24 mouse cellular contexts compared by ENCODE assay signal in genomic region chr17:42863186-42863585, GRCm38 (mm10). TPM values are rescaled to one million over a fixed set of nuclear protein-coding genes. Genes with fewer than 3 reads are reported as not detected.
DNase-seq lines count a peak whose midpoint lies in the region; ATAC-seq lines count a peak whose summit lies in the region.
"Had no signal": no experiment of that assay in that cellular context is flagged by ENCODE, and none has a peak within 500 bp of the region (broad histone marks: within the 10 kb centered on the region; RNA-seq: fewer than 3 reads in every experiment).

No protein-coding gene starts in this region.

- WGBS in embryonic facial prominence, embryonic 14.5 days: 90% methylated on average over 3 of the region's 3 CpGs
- 84% methylated on average over 3 of the region's 3 CpGs for WGBS in embryonic facial prominence, embryonic 10.5 days
- 82% methylated on average over 3 of the region's 3 CpGs for WGBS in heart, embryonic 15.5 days

- no peak for DNase-seq in embryonic facial prominence, embryonic 14.5 days (ENCODE audit: low spot score)
- no peak for DNase-seq in embryonic facial prominence, embryonic 10.5 days (ENCODE audit: low spot score)
- no peak for DNase-seq in heart, adult 9 months (ENCODE audit: low spot score in 2 of 2)
- peak; percentile 39 for DNase-seq in testis, postnatal 14 days (ENCODE audit: low spot score)
- no peak for DNase-seq in testis, postnatal 10 days (ENCODE audit: low spot score)
- DNase-seq: adrenal gland, adult 8-10 months; adrenal gland, postnatal 14 days; adrenal gland, postnatal 36 days; B cell, adult 2 months; cerebellum, adult 11-12 months; cerebellum, adult 2 months; cerebellum, adult 9-10 months; cerebellum, postnatal 10 days; cerebellum, postnatal 25 days; forebrain, postnatal 0 days had no signal

- H3K36me3 ChIP-seq in embryonic facial prominence, embryonic 14.5 days (ENCODE audit: control insufficient read depth, insufficient read depth, low read length): no peaks in the 10 kb centered on the region
- H3K36me3 ChIP-seq in embryonic facial prominence, embryonic 10.5 days (replicated peaks): 0 out of 2 replicates have a peak, but pooled peaks cover 3% of the 10 kb centered on the region
- H3K36me3 ChIP-seq in heart, embryonic 15.5 days: no peaks in the 10 kb centered on the region
- H3K36me3 ChIP-seq: forebrain, embryonic 15.5 days; G1E had no signal

- H3K4me3 ChIP-seq in embryonic facial prominence, embryonic 14.5 days (ENCODE audit: low read depth, low read length): no peak overlapping the region
- no peak overlapping the region for H3K4me3 ChIP-seq in embryonic facial prominence, embryonic 10.5 days
- no peak overlapping the region for H3K4me3 ChIP-seq in heart, embryonic 15.5 days
- H3K4me3 ChIP-seq: embryonic facial prominence, embryonic 13.5 days; forebrain, embryonic 13.5 days; forebrain, embryonic 15.5 days had no signal

- no peaks in the 10 kb centered on the region for H3K4me1 ChIP-seq in embryonic facial prominence, embryonic 14.5 days (ENCODE audit: control insufficient read depth, insufficient read depth, low read length)
- no peaks in the 10 kb centered on the region for H3K4me1 ChIP-seq in embryonic facial prominence, embryonic 10.5 days
- no peaks in the 10 kb centered on the region for H3K4me1 ChIP-seq in heart, embryonic 15.5 days (replicated peaks)
- H3K4me1 ChIP-seq: embryonic facial prominence, embryonic 13.5 days; forebrain, embryonic 13.5 days; forebrain, embryonic 15.5 days had no signal

- H3K9me3 ChIP-seq in embryonic facial prominence, embryonic 14.5 days (ENCODE audit: control insufficient read depth, low read length): 0 out of 2 replicates have a peak, but pooled peaks cover 3% of the 10 kb centered on the region
- no peaks in the 10 kb centered on the region for H3K9me3 ChIP-seq in embryonic facial prominence, embryonic 10.5 days
- H3K9me3 ChIP-seq in heart, embryonic 15.5 days (replicated peaks): no peaks in the 10 kb centered on the region
- H3K9me3 ChIP-seq: embryonic facial prominence, embryonic 13.5 days; forebrain, embryonic 13.5 days; forebrain, embryonic 15.5 days; G1E had no signal

- H3K27ac ChIP-seq in embryonic facial prominence, embryonic 14.5 days (replicated peaks; ENCODE audit: low read depth, low read length): no peak overlapping the region
- H3K27ac ChIP-seq in embryonic facial prominence, embryonic 10.5 days (replicated peaks): no peak overlapping the region
- H3K27ac ChIP-seq in heart, embryonic 15.5 days: peak overlapping the region; percentile 12; the same call in 1 of the 2 replicates
- H3K27ac ChIP-seq: embryonic facial prominence, embryonic 13.5 days; forebrain, embryonic 13.5 days; forebrain, embryonic 15.5 days had no signal

- H3K27me3 ChIP-seq in embryonic facial prominence, embryonic 14.5 days (replicated peaks; ENCODE audit: control insufficient read depth, insufficient read depth, low read length): no peaks in the 10 kb centered on the region
- no peaks in the 10 kb centered on the region for H3K27me3 ChIP-seq in embryonic facial prominence, embryonic 10.5 days (replicated peaks; ENCODE audit: low read depth, poor library complexity, severe bottlenecking)
- H3K27me3 ChIP-seq in heart, embryonic 15.5 days: no peaks in the 10 kb centered on the region
- H3K27me3 ChIP-seq: CH12.LX; embryonic facial prominence, embryonic 13.5 days; forebrain, embryonic 13.5 days; forebrain, embryonic 15.5 days; Patski had no signal

- no peak overlapping the region for H3K4me2 ChIP-seq in embryonic facial prominence, embryonic 14.5 days (ENCODE audit: low read depth, low read length)
- H3K4me2 ChIP-seq in heart, embryonic 15.5 days: no peak overlapping the region
- H3K4me2 ChIP-seq: embryonic facial prominence, embryonic 13.5 days; forebrain, embryonic 13.5 days; forebrain, embryonic 15.5 days had no signal

- ATAC-seq in embryonic facial prominence, embryonic 14.5 days (ENCODE audit: low read depth): peak; percentile 30; the same call in 1 of the 2 replicates
- no peak for ATAC-seq in heart, embryonic 15.5 days (replicated peaks; ENCODE audit: insufficient number of reproducible peaks, insufficient read depth, low FRiP score, low read depth)
- ATAC-seq: activated CD4-positive, CD25-positive, alpha-beta regulatory T cell, adult 4 months; CD4-positive, CD25-positive, alpha-beta regulatory T cell, adult 4 months; forebrain, embryonic 13.5 days; forebrain, embryonic 15.5 days; forebrain, postnatal 0 days; Patski had no signal

- H3K9ac ChIP-seq in embryonic facial prominence, embryonic 14.5 days (ENCODE audit: low read depth, low read length): no peak overlapping the region
- no peak overlapping the region for H3K9ac ChIP-seq in heart, embryonic 15.5 days
- H3K9ac ChIP-seq: embryonic facial prominence, embryonic 13.5 days; forebrain, embryonic 13.5 days; forebrain, embryonic 15.5 days; forebrain, postnatal 0 days had no signal

RNA-seq across cellular contexts. Expression of gene Cd2ap, which starts 13.3 kb away (rescaled TPM):
- 24.9 and 25.4 TPM in 2 replicates for polyA plus RNA-seq in embryonic facial prominence, embryonic 14.5 days (2014; fragmentation: Nextera tagmentation; extraction: Ambion mirVana)
- 14.9 and 17.0 TPM in 2 replicates for polyA plus RNA-seq in embryonic facial prominence, embryonic 10.5 days (2016; fragmentation: Nextera tagmentation; extraction: Ambion mirVana)
- polyA plus RNA-seq in heart, embryonic 15.5 days (2015; fragmentation: Nextera tagmentation; extraction: Ambion mirVana): 16.7 and 18.1 TPM in 2 replicates
